Mouse (Mus musculus) hindbrain, embryonic 11.5 days (tissue): ENCODE data around the gene Trappc12. TPM values are rescaled to one million over a fixed set of nuclear protein-coding genes. Genes with fewer than 3 reads are reported as not detected.

Experiments
- ATAC-seq: fragments of 200-750 bp; cut with Nextera tagmentation; 2 replicates; pipeline ENCODE4 v1.8.0; 2017; ENCODE audit warnings: mild to moderate bottlenecking, moderate TSS enrichment, moderate library complexity; ENCODE audit not compliant: low FRiP score
- DNase-seq: peaks from one replicate; pipeline ENCODE4 v3.0.0-alpha.2; 2015; ENCODE audit warnings: low spot score
- H3K27ac ChIP-seq: fragments of 300-500 bp; sonication (generic); 2 replicates; pipeline ENCODE4 v1.5.1; 2014; ENCODE audit warnings: mild to moderate bottlenecking, low read depth, low read length
- H3K27me3 ChIP-seq: fragments of 300-500 bp; sonication (generic); 2 replicates; pipeline ENCODE4 v1.6.1; 2014; ENCODE audit warnings: mild to moderate bottlenecking, low read length, moderate library complexity, mixed read lengths; ENCODE audit not compliant: control insufficient read depth, insufficient read depth
- H3K36me3 ChIP-seq: fragments of 300-500 bp; sonication (generic); 2 replicates; pipeline ENCODE4 v1.6.1; 2014; ENCODE audit warnings: mild to moderate bottlenecking, low read length, moderate library complexity, mixed read lengths; ENCODE audit not compliant: control insufficient read depth, insufficient read depth
- H3K4me1 ChIP-seq: fragments of 300-500 bp; sonication (generic); replicated peaks from 2 replicates; pipeline ENCODE4 v1.6.1; 2014; ENCODE audit warnings: low read length, mixed read lengths; ENCODE audit not compliant: control insufficient read depth, insufficient read depth
- H3K4me2 ChIP-seq: fragments of 300-500 bp; sonication (generic); replicated peaks from 2 replicates; pipeline ENCODE4 v1.6.1; 2014; ENCODE audit warnings: mild to moderate bottlenecking, low read depth, low read length
- H3K4me3 ChIP-seq: fragments of 300-500 bp; sonication (generic); 2 replicates; pipeline ENCODE4 v1.5.1; 2014; ENCODE audit warnings: low read depth, low read length
- H3K9ac ChIP-seq: fragments of 300-500 bp; sonication (generic); 2 replicates; pipeline ENCODE4 v1.6.1; 2014; ENCODE audit warnings: low read depth, low read length
- H3K9me3 ChIP-seq: fragments of 300-500 bp; sonication (generic); 2 replicates; pipeline ENCODE4 v1.6.1; 2016; ENCODE audit warnings: low read length; ENCODE audit not compliant: control insufficient read depth
- WGBS: fragments of 180-500 bp; shearing (Covaris S2); extraction: QIAGEN DNeasy Blood & Tissue Kit; methylation state at CpG from one replicate; pipeline ENCODE4 v1.1.7; 2014; 5-methylcytosine and 5-hydroxymethylcytosine counted together
- polyA plus RNA-seq: library from polyadenylated mRNA; unstranded; fragments of >200 nt; fragmentation: Nextera tagmentation; extraction: Ambion mirVana; gene quantifications from 2 replicates; pipeline ENCODE4 v1.2.1, GENCODE M21; 2014

Trappc12 gene
- polyA plus RNA-seq, 1 experiment from 2014 or later = 36.6 TPM

GRCm38 (mm10) chr12:28784864-28785263, 34.6 kb upstream of the Trappc12 start:
- ATAC-seq = peak; percentile 49; the same call in 1 of the 2 replicates
- DNase-seq = peak; percentile 38
- no peaks in the 10 kb centered on the region for H3K36me3 ChIP-seq
- H3K9me3 ChIP-seq = no peaks in the 10 kb centered on the region
- no peak overlapping the region for H3K4me3 ChIP-seq
- H3K27me3 ChIP-seq = no peaks in the 10 kb centered on the region
- whole genome bisulfite sequencing = 19% methylated on average over 8 of the region's 8 CpGs
- no peak overlapping the region for H3K9ac ChIP-seq
- H3K27ac ChIP-seq = no peak overlapping the region
- no peak overlapping the region for H3K4me2 ChIP-seq
- H3K4me1 ChIP-seq = peaks cover 6% of the 10 kb centered on the region; the same call in 1 of the 2 replicates

- Histone ChIP-seq H3K4me2 (no peak overlapping the region), H3K36me3 (no peaks in the 10 kb centered on the region), H3K27me3 (no peaks in the 10 kb centered on the region), H3K9ac (no peak overlapping the region), H3K27ac (no peak overlapping the region), H3K9me3 (no peaks in the 10 kb centered on the region), H3K4me1 (peaks cover 6% of the 10 kb centered on the region; the same call in 1 of the 2 replicates), H3K4me3 (no peak overlapping the region)
- no peak for ATAC-seq
- 25% methylated on average over 4 of the region's 4 CpGs for WGBS
- DNase-seq = peak; percentile 32
These were observed 34.1 kb upstream of the Trappc12 start for GRCm38 (mm10) chr12:28784355-28784754.

- no peak overlapping the region for H3K4me2 ChIP-seq
- H3K27ac ChIP-seq = no peak overlapping the region
- 90% methylated on average over 3 of the region's 3 CpGs for WGBS
- no peaks in the 10 kb centered on the region for H3K9me3 ChIP-seq
- no peaks in the 10 kb centered on the region for H3K36me3 ChIP-seq
- no peak overlapping the region for H3K4me3 ChIP-seq
- DNase-seq (no peak), ATAC-seq (no peak)
- H3K9ac ChIP-seq = no peak overlapping the region
- peaks cover 6% of the 10 kb centered on the region; the same call in 1 of the 2 replicates for H3K4me1 ChIP-seq
- no peaks in the 10 kb centered on the region for H3K27me3 ChIP-seq
These were observed 32.4 kb upstream of the Trappc12 start for GRCm38 (mm10) chr12:28782637-28783036.

- no peak for ATAC-seq
- no peak overlapping the region for H3K4me3 ChIP-seq
- no peak for DNase-seq
- H3K27me3 ChIP-seq = no peaks in the 10 kb centered on the region
- no peak overlapping the region for H3K27ac ChIP-seq
- no peaks in the 10 kb centered on the region for H3K9me3 ChIP-seq
- H3K4me2 ChIP-seq = no peak overlapping the region
- H3K9ac ChIP-seq = no peak overlapping the region
- H3K36me3 ChIP-seq = no peaks in the 10 kb centered on the region
- WGBS = 84% methylated on average over 7 of the region's 7 CpGs
- peaks cover 6% of the 10 kb centered on the region; the same call in 1 of the 2 replicates for H3K4me1 ChIP-seq
These were observed 29.9 kb upstream of the Trappc12 start for GRCm38 (mm10) chr12:28780180-28780579.

GRCm38 (mm10) chr12:28775627-28776026, 25.4 kb upstream of the Trappc12 start:
- no peaks in the 10 kb centered on the region for H3K27me3 ChIP-seq
- no peaks in the 10 kb centered on the region for H3K4me1 ChIP-seq
- no peak overlapping the region for H3K4me3 ChIP-seq
- H3K27ac ChIP-seq = no peak overlapping the region
- WGBS = 90% methylated on average over 6 of the region's 6 CpGs
- DNase-seq = no peak
- no peaks in the 10 kb centered on the region for H3K36me3 ChIP-seq
- no peak overlapping the region for H3K9ac ChIP-seq
- H3K4me2 ChIP-seq = no peak overlapping the region
- no peak for ATAC-seq
- H3K9me3 ChIP-seq = no peaks in the 10 kb centered on the region

GRCm38 (mm10) chr12:28775120-28775519, 24.8 kb upstream of the Trappc12 start:
- DNase-seq = no peak
- H3K4me3 ChIP-seq = no peak overlapping the region
- H3K27me3 ChIP-seq = no peaks in the 10 kb centered on the region
- no peak overlapping the region for H3K27ac ChIP-seq
- WGBS = 51% methylated on average over 8 of the region's 8 CpGs
- no peak overlapping the region for H3K9ac ChIP-seq
- no peaks in the 10 kb centered on the region for H3K9me3 ChIP-seq
- no peak for ATAC-seq
- no peaks in the 10 kb centered on the region for H3K4me1 ChIP-seq
- no peak overlapping the region for H3K4me2 ChIP-seq
- no peaks in the 10 kb centered on the region for H3K36me3 ChIP-seq

GRCm38 (mm10) chr12:28773815-28774214, 23.5 kb upstream of the Trappc12 start:
- WGBS = 85% methylated on average over 3 of the region's 3 CpGs
- H3K27ac ChIP-seq = no peak overlapping the region
- no peaks in the 10 kb centered on the region for H3K9me3 ChIP-seq
- no peak for ATAC-seq
- no peak overlapping the region for H3K4me3 ChIP-seq
- no peak for DNase-seq
- no peaks in the 10 kb centered on the region for H3K4me1 ChIP-seq
- no peak overlapping the region for H3K4me2 ChIP-seq
- H3K27me3 ChIP-seq = no peaks in the 10 kb centered on the region
- no peaks in the 10 kb centered on the region for H3K36me3 ChIP-seq
- H3K9ac ChIP-seq = no peak overlapping the region

- no peaks in the 10 kb centered on the region for H3K4me1 ChIP-seq
- no peak overlapping the region for H3K9ac ChIP-seq
- no peak for ATAC-seq
- H3K27ac ChIP-seq = no peak overlapping the region
- H3K9me3 ChIP-seq = no peaks in the 10 kb centered on the region
- WGBS = 94% methylated on average over 7 of the region's 7 CpGs
- no peak overlapping the region for H3K4me2 ChIP-seq
- no peaks in the 10 kb centered on the region for H3K36me3 ChIP-seq
- no peak for DNase-seq
- no peaks in the 10 kb centered on the region for H3K27me3 ChIP-seq
- no peak overlapping the region for H3K4me3 ChIP-seq
These were observed 19.7 kb upstream of the Trappc12 start for GRCm38 (mm10) chr12:28769953-28770352.

- Histone ChIP-seq H3K9me3 (no peaks in the 10 kb centered on the region), H3K4me3 (no peak overlapping the region), H3K27me3 (no peaks in the 10 kb centered on the region), H3K9ac (no peak overlapping the region), H3K36me3 (no peaks in the 10 kb centered on the region), H3K4me2 (no peak overlapping the region), H3K4me1 (no peaks in the 10 kb centered on the region), H3K27ac (no peak overlapping the region)
- 83% methylated on average over 4 of the region's 4 CpGs for WGBS
- ATAC-seq (no peak), DNase-seq (no peak)
These were observed 5.7 kb upstream of the Trappc12 start for GRCm38 (mm10) chr12:28756019-28756418.
